Mouse (Mus musculus) liver, adult (tissue): ENCODE results near the gene Plekhf1.

ENCODE experiments used
- GATA4 ChIP-seq: IDR thresholded peaks from 2 replicates; pipeline ENCODE4 v1.6.1; 2014; ENCODE audit warnings: mild to moderate bottlenecking, low read length; ENCODE audit not compliant: insufficient replicate concordance

Plekhf1 gene

GRCm38 (mm10) chr7:38204314-38204713 is 23.5 kb downstream of the Plekhf1 start:
- no peak for TF ChIP-seq GATA4

GRCm38 (mm10) chr7:38201290-38201658 is 26.5 kb downstream of the Plekhf1 start:
- TF ChIP-seq GATA4 = no peak

GRCm38 (mm10) chr7:38200606-38201289 is 27.1 kb downstream of the Plekhf1 start:
- no peak for TF ChIP-seq GATA4

- TF ChIP-seq GATA4 = no peak
Observed at GRCm38 (mm10) chr7:38199907-38200605, 27.8 kb downstream of the Plekhf1 start.

- TF ChIP-seq GATA4 = no peak
Observed at GRCm38 (mm10) chr7:38191571-38191970, 36.2 kb downstream of the Plekhf1 start.

GRCm38 (mm10) chr7:38191146-38191545 is 36.7 kb downstream of the Plekhf1 start:
- no peak for TF ChIP-seq GATA4

- TF ChIP-seq GATA4 = no peak
Observed at GRCm38 (mm10) chr7:38190056-38190835, 37.6 kb downstream of the Plekhf1 start.

- no peak for TF ChIP-seq GATA4
Observed at GRCm38 (mm10) chr7:38189136-38189982, 38.5 kb downstream of the Plekhf1 start.

GRCm38 (mm10) chr7:38188281-38189075 is 39.3 kb downstream of the Plekhf1 start:
- no peak for TF ChIP-seq GATA4

- TF ChIP-seq GATA4 = no peak
Observed at GRCm38 (mm10) chr7:38187796-38188195, 40.0 kb downstream of the Plekhf1 start.

- TF ChIP-seq GATA4 = no peak
Observed at GRCm38 (mm10) chr7:38186861-38187260, 41.0 kb downstream of the Plekhf1 start.

GRCm38 (mm10) chr7:38184786-38185185 is 43.0 kb downstream of the Plekhf1 start:
- TF ChIP-seq GATA4 = no peak

GRCm38 (mm10) chr7:38184418-38184745 is 43.4 kb downstream of the Plekhf1 start:
- no peak for TF ChIP-seq GATA4

GRCm38 (mm10) chr7:38183709-38184417 is 44.0 kb downstream of the Plekhf1 start:
- no peak for TF ChIP-seq GATA4
